Mouse (Mus musculus) forebrain, embryonic 11.5 days (tissue): ENCODE results near the gene Treml2. TPM values are rescaled to one million over a fixed set of nuclear protein-coding genes. Genes with fewer than 3 reads are reported as not detected.

ENCODE experiments used
- ATAC-seq: fragments of 200-750 bp; cut with Nextera tagmentation; replicated peaks from 2 replicates; pipeline ENCODE4 v1.8.0; 2017; ENCODE audit warnings: moderate TSS enrichment; ENCODE audit not compliant: low FRiP score
- DNase-seq: peaks from one replicate; pipeline ENCODE4 v3.0.0-alpha.2; 2017; ENCODE audit warnings: low spot score
- H3K27ac ChIP-seq: fragments of 300-500 bp; sonication (generic); 2 replicates; pipeline ENCODE4 v1.5.1; 2014; ENCODE audit warnings: low read depth, low read length
- H3K27me3 ChIP-seq: fragments of 300-500 bp; sonication (generic); 2 replicates; pipeline ENCODE4 v1.6.1; 2014; ENCODE audit warnings: mild to moderate bottlenecking, low read length, mixed read lengths; ENCODE audit not compliant: control insufficient read depth, insufficient read depth
- H3K36me3 ChIP-seq: fragments of 300-500 bp; sonication (generic); 2 replicates; pipeline ENCODE4 v1.6.1; 2014; ENCODE audit warnings: mild to moderate bottlenecking, low read length, moderate library complexity, mixed read lengths; ENCODE audit not compliant: control insufficient read depth, insufficient read depth
- H3K4me1 ChIP-seq: fragments of 300-500 bp; sonication (generic); replicated peaks from 2 replicates; pipeline ENCODE4 v1.6.1; 2014; ENCODE audit warnings: low read length, mixed read lengths; ENCODE audit not compliant: control insufficient read depth, insufficient read depth
- H3K4me2 ChIP-seq: fragments of 300-500 bp; sonication (generic); 2 replicates; pipeline ENCODE4 v1.6.1; 2014; ENCODE audit warnings: low read depth, mild to moderate bottlenecking, low read length, moderate library complexity, mixed read lengths; ENCODE audit not compliant: severe bottlenecking
- H3K4me3 ChIP-seq: fragments of 300-500 bp; sonication (generic); 2 replicates; pipeline ENCODE4 v1.5.1; 2014; ENCODE audit warnings: low read depth, low read length
- H3K9ac ChIP-seq: fragments of 300-500 bp; sonication (generic); 2 replicates; pipeline ENCODE4 v1.6.1; 2014; ENCODE audit warnings: low read length
- H3K9me3 ChIP-seq: fragments of 300-500 bp; sonication (generic); 2 replicates; pipeline ENCODE4 v1.6.1; 2016; ENCODE audit warnings: low read length, mixed read lengths; ENCODE audit not compliant: control insufficient read depth
- WGBS: fragments of 180-500 bp; shearing (Covaris S2); extraction: QIAGEN DNeasy Blood & Tissue Kit; methylation state at CpG from one replicate; pipeline ENCODE4 v1.1.7; 2014; 5-methylcytosine and 5-hydroxymethylcytosine counted together
- polyA plus RNA-seq: library from polyadenylated mRNA; unstranded; fragments of >200 nt; fragmentation: Nextera tagmentation; extraction: Ambion mirVana; gene quantifications from 2 replicates; pipeline ENCODE4 v1.2.1, GENCODE M21; 2014

The Treml2 gene
- polyA plus RNA-seq, 1 experiment from 2014 or later: 0.20 TPM

DNA sequence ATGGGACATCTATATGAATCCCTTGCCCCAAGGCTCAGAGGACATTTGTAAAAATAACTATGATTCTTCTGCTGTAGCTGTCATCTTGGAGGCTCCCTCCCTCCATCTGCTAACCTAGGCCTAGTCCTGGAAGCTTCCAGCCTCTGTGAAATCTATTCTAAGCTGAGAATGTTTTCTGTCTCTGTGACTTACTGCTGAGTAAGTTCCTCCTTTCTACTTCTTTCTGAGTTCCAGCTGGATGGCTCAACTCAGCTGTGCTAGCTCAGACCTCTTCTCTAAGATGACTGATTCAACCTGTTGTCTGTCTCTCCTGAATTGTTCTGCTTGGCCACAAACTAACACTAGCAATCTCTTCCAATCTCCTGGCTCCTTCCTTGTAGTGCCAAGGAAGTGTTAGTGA is 20.9 kb upstream of the Treml2 start:
- Histone ChIP-seq H3K4me2 (no peak overlapping the region), H3K9ac (no peak overlapping the region), H3K27ac (no peak overlapping the region), H3K9me3 (no peaks in the 10 kb centered on the region), H3K4me1 (peaks cover 4% of the 10 kb centered on the region; the same call in 1 of the 2 replicates), H3K36me3 (no peaks in the 10 kb centered on the region), H3K4me3 (no peak overlapping the region), H3K27me3 (no peaks in the 10 kb centered on the region)
- ATAC-seq: no peak
- DNase-seq: no peak

DNA sequence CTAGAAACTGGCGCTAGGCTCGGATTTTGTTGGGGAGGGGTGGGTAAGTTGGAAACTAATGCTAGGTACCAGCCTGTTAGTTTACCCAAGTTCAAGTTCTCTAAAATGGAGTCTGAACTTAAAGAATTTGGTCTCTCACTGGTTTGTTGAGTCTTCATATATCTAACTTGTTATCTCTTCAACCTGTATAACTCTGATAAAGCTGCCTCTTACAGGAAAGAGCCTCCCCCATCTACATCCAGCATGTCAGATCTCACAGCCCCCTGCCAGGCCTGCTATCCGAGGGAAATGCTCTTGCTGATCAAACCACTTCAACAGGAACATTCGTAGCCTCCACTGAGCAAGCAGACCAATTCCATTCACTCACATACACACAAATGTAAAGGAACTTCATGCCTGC is 20.3 kb upstream of the Treml2 start:
- 84% methylated on average over 4 of the region's 4 CpGs for WGBS
- no peaks in the 10 kb centered on the region for H3K36me3 ChIP-seq
- no peak overlapping the region for H3K27ac ChIP-seq
- ATAC-seq: no peak
- H3K4me1 ChIP-seq: peaks cover 4% of the 10 kb centered on the region; the same call in 1 of the 2 replicates
- H3K9ac ChIP-seq: no peak overlapping the region
- DNase-seq: no peak
- H3K9me3 ChIP-seq: no peaks in the 10 kb centered on the region
- H3K4me3 ChIP-seq: no peak overlapping the region
- no peak overlapping the region for H3K4me2 ChIP-seq
- H3K27me3 ChIP-seq: no peaks in the 10 kb centered on the region

DNA sequence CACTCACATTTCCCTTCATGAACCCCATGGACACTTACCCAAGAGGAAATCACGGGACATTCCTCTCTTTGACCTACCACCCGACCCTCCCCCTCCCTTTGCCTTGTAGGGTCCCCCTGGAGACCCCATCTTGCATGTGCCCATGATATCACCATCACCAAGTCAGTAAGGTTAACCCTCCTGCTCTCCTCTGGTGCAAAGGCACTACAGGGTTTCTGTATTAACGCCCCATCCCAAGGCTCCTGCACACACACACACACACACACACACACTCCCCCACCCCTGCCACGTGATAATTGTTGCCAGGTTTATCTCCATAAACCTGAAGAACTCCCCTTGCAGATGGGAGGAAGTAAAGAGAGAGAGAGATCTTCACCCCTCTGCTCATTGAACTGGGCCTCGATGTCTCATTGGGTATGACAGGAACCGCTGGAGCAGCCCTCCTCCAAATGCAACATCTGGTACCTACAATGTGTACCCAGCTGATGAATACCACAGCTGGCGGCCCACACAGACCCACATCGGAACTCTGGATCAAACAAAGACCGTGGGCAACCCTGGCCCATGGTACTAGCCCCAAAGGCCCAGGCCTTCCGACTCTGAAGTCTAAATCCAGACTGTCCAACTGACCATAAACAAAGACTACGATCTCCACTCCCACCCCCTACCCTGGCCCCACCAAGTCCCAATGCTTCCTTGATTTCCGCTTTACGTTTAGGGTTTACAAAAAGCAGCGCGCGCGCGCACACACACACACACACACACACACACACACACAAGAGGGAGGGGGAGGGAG is 18.2 kb upstream of the Treml2 start:
- Histone ChIP-seq H3K36me3 (no peaks in the 10 kb centered on the region), H3K9ac (peak overlapping the region; percentile 64), H3K9me3 (no peaks in the 10 kb centered on the region), H3K27me3 (no peaks in the 10 kb centered on the region), H3K4me2 (peak overlapping the region; percentile 54), H3K4me1 (peaks cover 4% of the 10 kb centered on the region; the same call in 1 of the 2 replicates), H3K4me3 (peak overlapping the region; percentile 26), H3K27ac (peak overlapping the region; percentile 25)
- DNase-seq: peak; percentile 62
- peak; percentile 75 for ATAC-seq
- 26% methylated on average over 18 of the region's 18 CpGs for WGBS

DNA sequence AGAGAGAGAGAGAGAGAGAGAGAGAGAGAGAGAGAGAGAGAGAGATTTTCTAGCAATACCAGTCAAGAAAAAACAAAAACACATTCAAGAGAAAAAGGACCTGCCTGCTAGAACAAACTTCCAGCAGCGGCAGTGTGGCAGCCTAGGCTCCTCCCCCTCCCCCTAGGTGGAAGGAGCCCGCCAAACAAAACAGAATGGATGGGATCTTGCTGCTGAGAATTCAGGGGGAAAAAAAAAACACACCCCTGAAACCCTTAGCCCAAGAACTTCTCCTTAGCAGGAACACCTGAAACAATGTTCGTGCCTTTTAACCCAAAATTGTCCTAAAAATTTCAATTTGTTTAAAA is 17.6 kb upstream of the Treml2 start:
- no peaks in the 10 kb centered on the region for H3K27me3 ChIP-seq
- no peaks in the 10 kb centered on the region for H3K9me3 ChIP-seq
- H3K4me1 ChIP-seq: peaks cover 4% of the 10 kb centered on the region; the same call in 1 of the 2 replicates
- peak; percentile 73 for DNase-seq
- H3K36me3 ChIP-seq: no peaks in the 10 kb centered on the region
- peak overlapping the region; percentile 26 for H3K4me3 ChIP-seq
- H3K4me2 ChIP-seq: peak overlapping the region; percentile 54
- H3K9ac ChIP-seq: peak overlapping the region; percentile 64
- ATAC-seq: peak; percentile 75
- peak overlapping the region; percentile 25 for H3K27ac ChIP-seq
- WGBS: 5% methylated on average over 3 of the region's 3 CpGs

DNA sequence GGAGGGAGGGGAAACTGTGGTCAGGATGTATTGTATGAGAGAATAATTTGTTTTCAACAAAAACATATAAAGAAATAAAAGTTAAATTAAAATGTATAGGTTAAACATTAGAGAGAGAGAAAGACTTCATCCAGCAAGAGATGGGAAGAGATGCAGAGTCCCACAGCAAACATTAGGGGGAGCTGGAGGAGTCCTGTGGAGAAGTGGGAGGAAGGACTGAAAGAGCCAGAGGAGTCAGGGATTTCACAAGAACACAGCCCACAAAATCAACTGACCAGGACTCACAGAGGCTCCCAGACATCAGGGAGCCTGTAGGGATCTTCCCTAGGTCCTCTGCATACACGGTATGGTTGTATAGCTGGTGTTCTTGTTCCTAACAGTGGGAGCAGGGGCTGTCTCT is 12.5 kb upstream of the Treml2 start:
- Histone ChIP-seq H3K9ac (no peak overlapping the region), H3K36me3 (no peaks in the 10 kb centered on the region), H3K27me3 (no peaks in the 10 kb centered on the region), H3K4me3 (no peak overlapping the region), H3K27ac (no peak overlapping the region), H3K4me1 (no peaks in the 10 kb centered on the region; the same call in 1 of the 2 replicates), H3K9me3 (no peaks in the 10 kb centered on the region), H3K4me2 (no peak overlapping the region)
- ATAC-seq: no peak
- WGBS: 53% methylated on average over 1 of the region's 1 CpGs
- no peak for DNase-seq

DNA sequence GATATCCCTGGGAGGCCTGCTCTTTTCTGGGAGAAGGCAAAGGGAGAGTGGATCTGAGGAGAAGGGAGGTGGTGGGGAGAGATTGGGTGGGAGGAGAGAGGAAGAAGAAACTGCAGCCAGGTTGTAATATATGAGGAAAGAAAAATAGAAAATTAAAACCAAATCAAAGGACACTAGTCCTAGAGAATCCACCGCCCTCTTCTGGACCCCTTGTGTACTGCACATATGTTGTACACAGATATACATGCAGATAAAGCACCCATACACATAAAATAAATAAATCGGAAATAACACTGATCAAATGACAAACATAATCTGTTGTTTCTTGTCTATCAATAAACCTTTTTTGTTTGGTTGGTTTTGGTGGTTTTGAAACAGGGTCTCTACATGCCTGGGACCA is 12.0 kb upstream of the Treml2 start:
- ATAC-seq: no peak
- no peak overlapping the region for H3K4me2 ChIP-seq
- H3K9ac ChIP-seq: no peak overlapping the region
- H3K9me3 ChIP-seq: no peaks in the 10 kb centered on the region
- DNase-seq: no peak
- no peaks in the 10 kb centered on the region for H3K36me3 ChIP-seq
- WGBS: 69% methylated on average over 2 of the region's 2 CpGs
- H3K27me3 ChIP-seq: no peaks in the 10 kb centered on the region
- no peak overlapping the region for H3K27ac ChIP-seq
- H3K4me1 ChIP-seq: no peaks in the 10 kb centered on the region; the same call in 1 of the 2 replicates
- H3K4me3 ChIP-seq: no peak overlapping the region

DNA sequence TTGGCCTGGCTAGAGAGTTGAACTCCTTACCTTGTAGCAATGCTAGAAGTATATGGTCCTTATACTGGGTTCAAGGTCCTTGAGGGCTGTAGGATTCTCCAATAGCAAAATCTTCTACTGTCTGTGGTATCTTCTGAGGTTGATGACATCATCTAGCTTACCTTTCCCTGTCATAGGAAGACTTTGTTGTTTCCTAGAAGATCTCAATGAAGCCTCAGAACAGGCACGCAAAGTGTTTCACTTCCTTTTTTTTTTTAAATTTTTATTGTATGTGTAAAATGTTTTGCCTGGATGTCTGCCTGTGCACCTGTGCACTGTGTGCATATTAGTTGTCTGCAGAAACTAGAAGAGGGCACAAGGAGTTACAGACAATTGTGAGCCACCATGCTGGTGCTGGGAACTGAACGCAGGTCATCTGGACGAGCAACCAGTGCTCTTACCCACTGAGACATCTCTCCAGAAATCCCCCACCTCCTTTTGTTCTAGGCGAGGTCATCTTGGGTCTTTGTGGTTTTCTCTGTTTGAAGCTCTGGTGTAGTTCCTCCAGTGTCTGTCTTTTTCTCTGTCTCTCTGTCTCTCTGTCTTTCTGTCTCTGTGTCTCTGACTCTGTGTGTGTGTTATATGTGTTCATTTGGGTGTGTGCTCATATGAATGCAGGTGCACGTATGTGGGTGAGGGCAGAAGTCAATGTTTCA is 5.7 kb upstream of the Treml2 start:
- Histone ChIP-seq H3K4me3 (no peak overlapping the region), H3K4me2 (no peak overlapping the region), H3K9ac (no peak overlapping the region), H3K4me1 (no peaks in the 10 kb centered on the region), H3K27ac (no peak overlapping the region), H3K36me3 (no peaks in the 10 kb centered on the region), H3K9me3 (no peaks in the 10 kb centered on the region), H3K27me3 (no peaks in the 10 kb centered on the region)
- no peak for DNase-seq
- WGBS: 79% methylated on average over 5 of the region's 5 CpGs
- no peak for ATAC-seq

DNA sequence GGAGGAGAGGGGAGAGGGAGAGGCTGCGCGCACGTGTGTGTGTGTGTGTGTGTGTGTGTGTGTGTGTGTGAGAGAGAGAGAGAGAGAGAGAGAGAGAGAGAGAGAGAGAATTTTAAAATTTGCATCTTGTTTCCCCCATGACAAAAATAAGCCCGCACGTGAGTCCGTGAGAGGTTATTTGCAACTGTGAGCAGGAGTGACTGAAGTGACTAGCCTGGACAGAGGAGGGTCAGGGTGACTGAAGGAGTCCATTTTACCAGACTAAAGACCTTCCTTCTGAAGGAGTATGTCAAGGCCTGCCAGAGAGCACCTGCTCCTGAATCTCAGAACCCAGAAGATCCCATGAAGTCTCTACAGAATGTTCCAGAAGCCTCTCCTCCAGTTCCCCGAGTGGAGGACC is 458 bp downstream of the Treml2 start:
- Histone ChIP-seq H3K4me1 (no peaks in the 10 kb centered on the region), H3K9ac (no peak overlapping the region), H3K4me2 (no peak overlapping the region), H3K9me3 (no peaks in the 10 kb centered on the region), H3K4me3 (no peak overlapping the region), H3K27me3 (no peaks in the 10 kb centered on the region), H3K27ac (no peak overlapping the region), H3K36me3 (no peaks in the 10 kb centered on the region)
- 79% methylated on average over 7 of the region's 7 CpGs for WGBS
- ATAC-seq (no peak), DNase-seq (no peak)
